Mouse (Mus musculus) liver, embryonic 16.5 days (tissue): ENCODE data around the gene Gm5678. TPM values are rescaled to one million over a fixed set of nuclear protein-coding genes. Genes with fewer than 3 reads are reported as not detected.
A peak's percentile ranks its signal among the peaks of the same experiment; 100 is the strongest.

Experiments
- ATAC-seq: fragments of 200-750 bp; cut with Nextera tagmentation; 2 replicates; pipeline ENCODE4 v1.8.0; 2017; ENCODE audit warnings: low read depth, mild to moderate bottlenecking, moderate number of reproducible peaks, moderate library complexity
- H3K27ac ChIP-seq: fragments of 300-500 bp; sonication (generic); 2 replicates; pipeline ENCODE4 v1.5.1; 2014; ENCODE audit warnings: mild to moderate bottlenecking, low read length
- H3K27me3 ChIP-seq: fragments of 300-500 bp; sonication (generic); 2 replicates; pipeline ENCODE4 v1.6.1; 2014; ENCODE audit warnings: low read depth, low read length, mixed read lengths; ENCODE audit not compliant: control insufficient read depth, insufficient read depth
- H3K36me3 ChIP-seq: fragments of 300-500 bp; sonication (generic); 2 replicates; pipeline ENCODE4 v1.6.1; 2014; ENCODE audit warnings: mild to moderate bottlenecking; ENCODE audit not compliant: control insufficient read depth, insufficient read depth
- H3K4me1 ChIP-seq: fragments of 300-500 bp; sonication (generic); 2 replicates; pipeline ENCODE4 v1.6.1; 2014; ENCODE audit warnings: low read depth, low read length, mixed read lengths; ENCODE audit not compliant: control insufficient read depth
- H3K4me2 ChIP-seq: fragments of 300-500 bp; sonication (generic); 2 replicates; pipeline ENCODE4 v1.6.1; 2014; ENCODE audit warnings: low read depth, low read length, mixed read lengths
- H3K4me3 ChIP-seq: fragments of 300-500 bp; sonication (generic); 2 replicates; pipeline ENCODE4 v1.5.1; 2014; ENCODE audit warnings: low read depth, mild to moderate bottlenecking, low read length
- H3K9ac ChIP-seq: fragments of 300-500 bp; sonication (generic); 2 replicates; pipeline ENCODE4 v1.6.1; 2014; ENCODE audit warnings: low read depth, low read length
- H3K9me3 ChIP-seq: fragments of 300-500 bp; sonication (generic); replicated peaks from 2 replicates; pipeline ENCODE4 v1.6.1; 2016; ENCODE audit warnings: low read length; ENCODE audit not compliant: control insufficient read depth
- WGBS: fragments of 180-500 bp; shearing (Covaris S2); extraction: QIAGEN DNeasy Blood & Tissue Kit; methylation state at CpG from one replicate; pipeline ENCODE4 v1.1.7; 2014; ENCODE audit not compliant: insufficient replicate concordance; 5-methylcytosine and 5-hydroxymethylcytosine counted together
- polyA plus RNA-seq: library from polyadenylated mRNA; unstranded; fragments of >200 nt; fragmentation: Nextera tagmentation; extraction: Ambion mirVana; gene quantifications from 2 replicates; pipeline ENCODE4 v1.2.1, GENCODE M21; 2015

Gene Gm5678
- polyA plus RNA-seq, 1 experiment from 2014 or later = not detected

DNA sequence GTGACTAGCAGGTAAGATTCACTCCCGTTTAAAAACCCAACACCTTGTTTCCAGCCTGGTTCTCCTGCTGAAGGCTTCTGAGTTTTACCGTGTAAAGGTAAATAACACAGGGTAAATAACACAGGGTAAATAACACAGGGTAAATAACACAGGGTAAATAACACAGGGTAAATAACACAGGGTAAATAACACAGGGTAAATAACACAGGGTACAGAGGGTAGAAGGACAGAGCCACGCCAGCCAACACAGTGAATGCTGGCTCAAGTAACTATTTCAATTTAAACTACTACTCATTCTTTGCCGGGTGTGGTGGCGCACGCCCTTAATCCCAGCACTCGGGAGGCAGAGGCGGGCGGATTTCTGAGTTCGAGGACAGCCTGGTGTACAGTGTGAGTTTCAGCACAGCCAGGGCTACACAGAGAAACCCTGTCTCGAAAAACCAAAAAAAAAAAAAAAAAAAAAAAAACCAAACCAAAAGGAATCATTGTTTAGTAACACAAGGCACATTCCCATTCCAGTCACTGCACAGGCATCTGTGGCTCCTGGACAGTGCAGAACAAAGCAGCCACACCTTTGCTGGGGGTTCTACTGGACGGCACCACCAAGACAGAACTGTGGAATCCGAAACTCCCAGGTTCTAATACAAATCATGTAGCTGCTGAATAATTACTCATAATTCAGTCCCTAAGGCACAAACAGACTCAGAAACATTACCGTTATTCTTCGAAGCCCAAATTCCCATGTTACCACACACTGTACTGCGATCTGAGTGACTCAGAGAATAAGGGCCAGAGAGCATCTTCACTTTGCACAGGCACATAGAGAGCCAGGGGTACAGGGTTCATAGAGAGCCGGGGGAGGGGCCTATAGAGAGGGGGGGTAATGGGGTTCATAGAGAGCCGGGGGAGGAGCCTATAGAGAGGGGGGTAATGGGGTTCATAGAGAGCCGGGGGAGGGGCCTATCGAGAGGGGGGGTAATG lies 36.2 kb upstream of the Gm5678 start:
- Histone ChIP-seq H3K4me3 (no peak overlapping the region), H3K4me1 (no peaks in the 10 kb centered on the region; the same call in none of the 2 replicates), H3K9ac (no peak overlapping the region), H3K4me2 (no peak overlapping the region), H3K9me3 (no peaks in the 10 kb centered on the region), H3K27ac (peak overlapping the region; percentile 14; the same call in 1 of the 2 replicates), H3K27me3 (no peaks in the 10 kb centered on the region), H3K36me3 (no peaks in the 10 kb centered on the region)
- 70% methylated on average over 20 of the region's 20 CpGs for WGBS
- ATAC-seq = no peak

DNA sequence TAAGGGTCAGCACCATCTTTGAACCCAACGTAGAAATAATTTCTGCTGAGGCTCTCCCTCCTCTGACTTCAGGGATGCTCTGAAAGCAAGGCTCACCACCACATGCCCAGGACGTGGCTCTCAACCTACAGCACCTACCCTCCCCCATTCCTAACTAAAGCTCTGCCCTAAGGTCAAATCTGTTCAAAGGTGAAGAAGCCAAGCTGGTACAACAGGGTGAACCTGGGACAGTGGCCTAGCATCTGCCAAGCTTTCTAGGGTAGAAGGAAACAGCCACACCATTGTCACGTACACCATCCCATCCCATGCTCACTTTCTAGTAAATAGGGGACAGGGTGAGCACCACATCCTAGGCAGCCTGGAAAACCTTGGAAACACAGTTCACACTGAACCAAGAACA lies 35.2 kb upstream of the Gm5678 start:
- Histone ChIP-seq H3K36me3 (no peaks in the 10 kb centered on the region), H3K4me3 (no peak overlapping the region), H3K27ac (no peak overlapping the region), H3K27me3 (no peaks in the 10 kb centered on the region), H3K4me1 (no peaks in the 10 kb centered on the region; the same call in none of the 2 replicates), H3K9ac (no peak overlapping the region), H3K9me3 (no peaks in the 10 kb centered on the region), H3K4me2 (no peak overlapping the region)
- ATAC-seq = no peak
- 69% methylated on average over 3 of the region's 3 CpGs for WGBS

DNA sequence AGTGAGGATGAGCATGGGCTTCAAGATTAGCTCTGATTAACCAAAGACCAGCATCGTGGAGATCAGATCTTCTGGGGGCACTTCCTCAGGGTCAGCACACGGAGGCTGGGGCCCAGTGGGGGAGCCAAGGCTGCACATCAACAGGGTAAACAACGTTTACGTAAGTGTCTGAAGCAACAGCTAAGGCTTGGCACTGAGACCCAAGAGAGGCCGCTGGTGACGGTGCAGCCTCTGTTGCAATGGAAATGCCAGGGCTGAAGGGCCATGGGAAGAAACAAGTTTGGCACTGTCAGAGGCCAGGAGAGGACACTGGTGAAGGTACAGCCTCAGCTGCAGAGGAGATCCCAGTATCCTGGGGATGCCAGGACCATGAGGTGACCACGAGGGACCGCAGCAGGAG lies 34.5 kb upstream of the Gm5678 start:
- Histone ChIP-seq H3K4me2 (no peak overlapping the region), H3K27me3 (no peaks in the 10 kb centered on the region), H3K36me3 (no peaks in the 10 kb centered on the region), H3K4me3 (no peak overlapping the region), H3K4me1 (no peaks in the 10 kb centered on the region; the same call in 1 of the 2 replicates), H3K9ac (no peak overlapping the region), H3K9me3 (no peaks in the 10 kb centered on the region), H3K27ac (no peak overlapping the region)
- 63% methylated on average over 8 of the region's 8 CpGs for WGBS
- ATAC-seq = no peak

DNA sequence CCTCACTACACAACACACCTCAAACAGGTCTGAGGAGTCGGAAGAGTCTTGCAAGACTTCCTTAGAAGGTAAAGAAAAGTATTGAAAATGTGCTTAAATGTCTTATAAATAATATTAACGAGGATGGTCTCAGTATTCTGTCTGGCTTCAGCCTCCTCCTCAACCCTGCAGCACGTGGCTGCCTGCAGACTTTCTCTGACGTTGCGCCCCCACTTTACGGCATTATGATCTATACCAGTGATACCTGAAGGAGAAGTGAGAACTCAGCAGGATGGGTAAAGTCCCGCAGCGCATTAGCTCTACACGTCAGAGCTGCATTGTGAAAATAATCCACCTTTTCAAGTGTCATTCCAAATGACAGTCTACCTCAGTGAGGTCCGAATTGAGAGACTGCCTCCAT lies 33.4 kb upstream of the Gm5678 start:
- no peak overlapping the region for H3K27ac ChIP-seq
- H3K9me3 ChIP-seq = no peaks in the 10 kb centered on the region
- H3K36me3 ChIP-seq = no peaks in the 10 kb centered on the region
- H3K4me3 ChIP-seq = no peak overlapping the region
- H3K27me3 ChIP-seq = no peaks in the 10 kb centered on the region
- no peak overlapping the region for H3K4me2 ChIP-seq
- ATAC-seq = no peak
- H3K9ac ChIP-seq = no peak overlapping the region
- peaks cover 7% of the 10 kb centered on the region for H3K4me1 ChIP-seq
- 75% methylated on average over 10 of the region's 10 CpGs for WGBS

DNA sequence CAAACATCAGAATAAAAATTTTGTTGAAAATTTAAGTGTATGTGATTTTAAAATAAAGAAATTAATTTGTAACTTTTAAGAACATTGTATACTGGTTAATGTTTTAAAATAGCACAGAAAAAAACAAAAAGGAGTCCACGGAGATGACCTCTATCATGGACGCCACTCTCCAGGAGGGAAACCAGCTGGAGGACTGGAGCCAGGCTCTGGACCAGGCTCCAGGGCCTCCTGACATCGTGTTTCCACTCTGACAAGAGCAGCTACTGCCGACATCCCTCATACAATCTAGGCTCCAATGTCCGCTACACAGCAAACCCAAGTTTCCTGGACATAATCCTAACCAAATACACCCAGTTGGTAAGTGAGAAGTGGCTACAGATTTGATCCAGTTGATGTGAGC lies 32.1 kb upstream of the Gm5678 start:
- Histone ChIP-seq H3K9me3 (no peaks in the 10 kb centered on the region), H3K27me3 (no peaks in the 10 kb centered on the region), H3K9ac (no peak overlapping the region), H3K4me2 (no peak overlapping the region), H3K36me3 (no peaks in the 10 kb centered on the region), H3K4me1 (peaks cover 8% of the 10 kb centered on the region), H3K4me3 (no peak overlapping the region), H3K27ac (no peak overlapping the region)
- 73% methylated on average over 5 of the region's 5 CpGs for WGBS
- ATAC-seq = no peak

DNA sequence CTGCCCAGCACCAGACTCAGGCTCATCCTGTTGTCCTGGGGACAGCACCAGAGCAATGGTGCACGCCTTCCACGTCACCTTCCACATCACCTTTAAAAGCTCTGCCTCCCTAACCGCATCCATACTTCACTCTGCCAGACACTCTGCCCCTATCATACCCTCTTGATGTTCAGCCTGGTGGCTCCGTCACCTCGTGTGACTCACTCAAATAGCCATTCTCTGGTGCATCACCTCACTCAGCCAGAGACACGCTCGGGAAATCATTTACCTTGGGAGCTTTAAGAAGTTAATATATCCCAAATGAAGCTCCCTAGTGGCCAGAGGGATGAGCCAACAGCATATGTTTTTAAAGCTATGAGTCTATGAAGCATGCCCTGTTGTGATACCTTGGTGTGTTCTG lies 31.1 kb upstream of the Gm5678 start:
- Histone ChIP-seq H3K9me3 (no peaks in the 10 kb centered on the region), H3K27ac (no peak overlapping the region), H3K9ac (no peak overlapping the region), H3K4me2 (no peak overlapping the region), H3K36me3 (no peaks in the 10 kb centered on the region), H3K4me1 (peaks cover 8% of the 10 kb centered on the region), H3K4me3 (no peak overlapping the region), H3K27me3 (no peaks in the 10 kb centered on the region)
- WGBS = 81% methylated on average over 7 of the region's 7 CpGs
- ATAC-seq = no peak

DNA sequence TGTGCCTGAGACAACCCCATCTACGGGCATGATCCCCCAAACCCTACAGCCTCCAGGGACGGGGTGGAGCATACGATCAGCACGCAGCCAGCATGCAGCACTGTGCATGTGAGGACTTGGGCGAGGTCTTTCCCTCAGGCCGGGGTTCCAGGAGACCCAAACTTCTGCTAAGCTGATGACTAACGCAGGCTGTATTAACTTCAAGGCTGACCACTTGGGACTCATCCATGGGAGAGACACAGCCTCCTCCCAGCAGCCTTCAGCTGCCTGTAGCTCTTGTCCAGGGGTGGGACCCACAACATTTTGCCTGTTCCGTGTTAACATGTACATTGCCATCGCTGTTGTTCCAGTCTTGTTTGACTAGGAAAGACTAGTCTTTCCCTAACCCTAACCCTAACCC lies 30.3 kb upstream of the Gm5678 start:
- H3K4me2 ChIP-seq = no peak overlapping the region
- H3K9ac ChIP-seq = no peak overlapping the region
- 75% methylated on average over 9 of the region's 9 CpGs for WGBS
- no peak overlapping the region for H3K27ac ChIP-seq
- H3K4me1 ChIP-seq = peaks cover 8% of the 10 kb centered on the region
- no peak for ATAC-seq
- no peaks in the 10 kb centered on the region for H3K36me3 ChIP-seq
- H3K27me3 ChIP-seq = no peaks in the 10 kb centered on the region
- no peaks in the 10 kb centered on the region for H3K9me3 ChIP-seq
- H3K4me3 ChIP-seq = no peak overlapping the region

DNA sequence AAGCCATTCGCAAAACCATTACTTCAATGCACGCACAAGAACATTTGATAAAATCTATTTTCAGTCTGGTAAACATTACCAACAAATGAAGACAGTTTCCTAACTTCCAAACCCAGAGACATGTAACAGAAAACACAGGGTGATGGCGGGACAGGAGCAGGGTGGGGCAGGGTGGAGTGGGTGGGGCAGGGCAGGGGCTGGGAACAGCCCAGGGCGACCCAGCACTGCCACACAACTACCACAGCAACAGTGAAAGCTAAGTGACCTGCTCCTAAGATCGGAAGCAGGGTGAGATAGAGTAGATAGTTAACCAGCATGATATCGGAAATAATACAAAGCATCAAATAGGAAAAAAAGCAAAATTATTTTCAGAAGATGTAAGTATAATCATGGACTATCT lies 28.4 kb upstream of the Gm5678 start:
- Histone ChIP-seq H3K27me3 (no peaks in the 10 kb centered on the region), H3K4me3 (no peak overlapping the region), H3K4me2 (no peak overlapping the region), H3K4me1 (peaks cover 14% of the 10 kb centered on the region), H3K9me3 (no peaks in the 10 kb centered on the region), H3K27ac (no peak overlapping the region), H3K36me3 (no peaks in the 10 kb centered on the region), H3K9ac (no peak overlapping the region)
- 53% methylated on average over 6 of the region's 6 CpGs for WGBS
- peak; percentile 50 for ATAC-seq

DNA sequence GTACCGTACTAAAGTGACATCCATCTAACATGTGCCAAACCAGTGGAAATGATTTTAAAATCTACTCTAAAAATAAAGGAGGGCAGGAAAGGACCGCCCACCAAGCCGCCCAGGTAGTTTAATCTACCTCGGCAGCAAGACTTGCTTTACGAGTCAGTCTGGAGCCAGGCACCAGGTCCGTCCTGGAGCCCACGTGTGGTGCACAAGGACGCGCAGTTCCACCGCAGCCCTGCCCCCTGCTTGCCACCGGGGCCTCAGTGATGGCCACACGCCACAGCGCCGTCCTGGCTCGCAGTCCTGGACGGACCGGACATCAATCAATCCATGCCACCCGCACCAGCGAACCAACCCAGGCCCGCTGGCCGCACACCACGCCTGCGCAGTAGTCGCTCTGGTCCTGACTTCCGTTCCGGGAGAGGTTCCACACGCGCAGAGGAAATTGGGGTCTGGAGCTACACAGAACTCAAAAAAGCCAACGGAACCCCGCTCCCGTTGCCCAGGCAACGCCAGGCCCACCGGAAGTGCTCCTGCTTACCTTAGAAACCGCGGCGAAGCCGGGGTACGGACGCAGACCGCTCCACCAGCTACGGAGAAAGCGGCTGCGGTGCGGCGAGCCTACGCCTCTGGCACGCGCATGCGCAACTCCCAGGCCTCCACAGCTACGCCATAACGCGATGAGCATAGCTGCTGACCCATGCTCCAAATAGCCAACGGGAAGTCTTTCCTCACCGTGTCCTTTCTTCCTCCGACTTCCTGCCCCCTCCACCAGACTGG lies 24.3 kb upstream of the Gm5678 start, which contains the start of gene Setd4:
Gene Setd4 (minus strand): TSS at position 625 of the 774 bp plus-strand sequence.
- ATAC-seq = peak; percentile 84
- Histone ChIP-seq H3K36me3 (no peaks in the 10 kb centered on the region), H3K4me3 (peak within 1 kb of the TSS; percentile 78), H3K4me2 (peak within 1 kb of the TSS; percentile 87), H3K27ac (peak within 1 kb of the TSS; percentile 84), H3K27me3 (no peaks in the 10 kb centered on the region; the same call in 1 of the 2 replicates), H3K9me3 (no peaks in the 10 kb centered on the region), H3K4me1 (peaks cover 21% of the 10 kb centered on the region), H3K9ac (peak within 1 kb of the TSS; percentile 83)
- under 1% methylated on average over 55 of the region's 55 CpGs for WGBS
